Mouse (Mus musculus) urinary bladder, adult 2 months (tissue): ENCODE measurements around the gene Pawr. TPM values are rescaled to one million over a fixed set of nuclear protein-coding genes. Genes with fewer than 3 reads are reported as not detected.
A peak's percentile ranks its signal among the peaks of the same experiment; 100 is the strongest.

ENCODE experiments used
- DNase-seq: peaks from one replicate; pipeline ENCODE4 v3.0.0; 2022; ENCODE audit warnings: low spot score
- polyA plus RNA-seq: library from polyadenylated mRNA; depleted of rRNA; stranded (reverse); fragments of >200 nt; gene quantifications from 2 replicates; pipeline ENCODE4 v1.2.3, GENCODE M21; 2012; rRNA removed

Pawr gene
- 60.2 and 68.4 TPM in 2 replicates for polyA plus RNA-seq

GRCm38 (mm10) chr10:108331784-108332561 lies at the start of gene Pawr:
Pawr (plus strand) TSS chr10:108332121.
- peak; percentile 82 for DNase-seq

GRCm38 (mm10) chr10:108282351-108282750 lies 49.6 kb upstream of the Pawr start:
- DNase-seq: no peak

GRCm38 (mm10) chr10:108283418-108283817 lies 48.5 kb upstream of the Pawr start:
- DNase-seq: no peak

- no peak for DNase-seq
Measured at GRCm38 (mm10) chr10:108283837-108284236, 48.1 kb upstream of the Pawr start.

- no peak for DNase-seq
Measured at GRCm38 (mm10) chr10:108284445-108284844, 47.5 kb upstream of the Pawr start.

- DNase-seq: no peak
Measured at GRCm38 (mm10) chr10:108284977-108285376, 46.9 kb upstream of the Pawr start.

GRCm38 (mm10) chr10:108286658-108287437 lies 45.1 kb upstream of the Pawr start:
- no peak for DNase-seq

- DNase-seq: no peak
Measured at GRCm38 (mm10) chr10:108287438-108287801, 44.5 kb upstream of the Pawr start.

GRCm38 (mm10) chr10:108290046-108290445 lies 41.9 kb upstream of the Pawr start:
- DNase-seq: no peak

GRCm38 (mm10) chr10:108291688-108292471 lies 40.0 kb upstream of the Pawr start:
- DNase-seq: no peak

GRCm38 (mm10) chr10:108292651-108293050 lies 39.3 kb upstream of the Pawr start:
- no peak for DNase-seq

GRCm38 (mm10) chr10:108293620-108294195 lies 38.2 kb upstream of the Pawr start:
- no peak for DNase-seq

- DNase-seq: no peak
Measured at GRCm38 (mm10) chr10:108294766-108295165, 37.2 kb upstream of the Pawr start.

GRCm38 (mm10) chr10:108296446-108296845 lies 35.5 kb upstream of the Pawr start:
- DNase-seq: no peak

- no peak for DNase-seq
Measured at GRCm38 (mm10) chr10:108298261-108298660, 33.7 kb upstream of the Pawr start.

- no peak for DNase-seq
Measured at GRCm38 (mm10) chr10:108298841-108299545, 32.9 kb upstream of the Pawr start.

- DNase-seq: no peak
Measured at GRCm38 (mm10) chr10:108299828-108300227, 32.1 kb upstream of the Pawr start.

- DNase-seq: peak; percentile 69
Measured at GRCm38 (mm10) chr10:108300843-108301242, 31.1 kb upstream of the Pawr start.

GRCm38 (mm10) chr10:108307772-108308171 lies 24.1 kb upstream of the Pawr start:
- DNase-seq: no peak

GRCm38 (mm10) chr10:108310195-108310594 lies 21.7 kb upstream of the Pawr start:
- DNase-seq: no peak

- DNase-seq: no peak
Measured at GRCm38 (mm10) chr10:108311396-108311795, 20.5 kb upstream of the Pawr start.
